Mouse (Mus musculus): ENCODE measurements around the gene Kcnma1. TPM values are rescaled to one million over a fixed set of nuclear protein-coding genes. Genes with fewer than 3 reads are reported as not detected.

Kcnma1 gene
- polyA plus RNA-seq, 3 experiments from 2014 or later: not detected

DNA sequence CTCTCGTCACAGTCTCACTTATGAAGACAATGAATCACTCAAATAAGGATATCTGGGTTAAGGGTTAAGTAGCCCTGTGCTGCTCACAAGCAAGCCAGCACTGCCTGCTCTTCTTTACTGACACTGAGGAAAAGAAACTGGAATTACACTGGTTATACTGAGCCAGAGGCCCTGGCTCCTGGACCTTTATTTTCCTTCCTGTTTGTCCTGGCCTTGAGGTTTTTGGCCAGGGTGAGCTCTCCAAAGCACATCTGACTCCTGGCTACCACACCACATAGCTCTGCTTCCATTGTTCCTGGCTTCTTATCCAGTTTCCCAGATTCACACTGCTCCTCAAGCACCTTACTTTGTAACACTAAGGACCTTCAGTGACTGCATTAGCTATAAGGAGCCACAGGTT, 242.5 kb downstream of the Kcnma1 start:
- ATAC-seq: no peak

DNA sequence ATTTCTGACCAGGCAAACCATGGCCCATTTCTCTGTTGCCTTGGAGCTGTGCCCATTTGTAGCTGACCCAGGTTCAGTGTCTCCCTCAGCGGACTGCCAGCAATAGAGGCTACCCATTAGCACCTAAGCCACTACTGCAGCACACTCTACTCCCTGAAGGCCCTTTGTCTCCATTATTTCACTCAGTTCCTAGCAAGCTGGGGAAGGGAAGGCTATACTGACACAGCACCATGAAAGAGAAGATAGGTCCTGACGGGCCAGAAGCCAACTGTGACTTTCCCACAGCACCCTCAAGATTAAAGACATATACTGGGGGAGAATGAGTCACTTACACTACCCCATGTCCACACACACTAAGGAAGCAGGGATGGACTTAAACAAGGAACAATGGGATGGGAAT, 251.8 kb downstream of the Kcnma1 start:
- ATAC-seq: no peak

DNA sequence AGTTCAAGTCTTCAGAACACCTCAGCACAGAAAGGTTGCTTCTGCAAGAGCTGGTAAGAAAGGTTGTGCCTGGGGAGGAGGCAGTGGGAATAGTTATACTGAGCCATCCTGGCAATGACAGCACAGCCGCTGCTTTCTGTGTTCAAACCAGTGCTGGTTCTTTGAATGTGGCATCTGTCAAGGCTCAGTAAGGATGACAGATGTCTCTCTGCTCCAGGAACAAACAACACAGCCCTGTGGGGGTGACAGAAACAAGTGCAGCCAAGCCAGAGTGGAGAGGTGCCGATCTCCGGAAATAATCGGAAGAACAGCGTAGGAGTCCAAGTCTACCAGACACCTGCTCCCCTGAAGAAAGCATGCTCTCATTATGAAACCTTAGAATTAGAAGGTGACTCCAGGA, 254.7 kb downstream of the Kcnma1 start:
- ATAC-seq: no peak

DNA sequence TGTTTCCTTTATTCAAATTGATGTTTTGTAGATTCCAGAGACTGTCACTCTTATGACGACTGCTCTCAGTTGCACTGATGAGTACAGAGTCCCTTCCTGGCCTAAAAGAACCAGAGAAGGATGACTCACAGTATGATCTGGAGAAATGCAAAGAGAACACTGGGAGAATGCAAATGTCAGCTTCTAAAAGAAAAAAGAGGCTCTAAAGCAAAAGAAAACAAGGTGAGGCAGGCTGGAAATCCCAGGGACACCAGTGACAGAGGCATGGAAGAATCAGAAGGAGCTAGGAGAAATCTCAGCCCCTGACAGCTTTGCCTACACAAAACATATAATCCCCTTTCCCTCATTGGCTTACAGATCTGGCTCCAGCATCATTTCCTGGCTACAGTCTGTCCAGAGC, 255.9 kb downstream of the Kcnma1 start:
- no peak for ATAC-seq

DNA sequence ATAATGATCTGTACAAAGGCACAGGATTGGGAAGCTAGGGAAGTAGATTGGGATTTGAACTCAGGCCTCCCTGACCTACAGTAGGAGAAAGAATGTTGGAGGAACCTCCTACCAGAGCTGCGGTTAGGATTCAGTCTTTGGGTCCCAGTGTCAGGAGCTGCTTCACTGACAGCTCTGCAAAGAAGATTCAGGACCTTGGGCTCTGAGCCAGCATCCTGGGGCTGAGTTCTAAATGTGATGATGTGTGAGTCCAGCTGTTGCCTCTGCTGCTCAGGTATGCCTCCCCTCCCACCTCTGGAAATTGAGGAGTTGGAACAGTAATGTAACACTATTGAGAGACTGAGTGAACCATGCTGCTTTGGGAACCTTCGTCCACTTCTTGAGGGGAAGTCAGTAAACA, 266.3 kb downstream of the Kcnma1 start:
- ATAC-seq: no peak

DNA sequence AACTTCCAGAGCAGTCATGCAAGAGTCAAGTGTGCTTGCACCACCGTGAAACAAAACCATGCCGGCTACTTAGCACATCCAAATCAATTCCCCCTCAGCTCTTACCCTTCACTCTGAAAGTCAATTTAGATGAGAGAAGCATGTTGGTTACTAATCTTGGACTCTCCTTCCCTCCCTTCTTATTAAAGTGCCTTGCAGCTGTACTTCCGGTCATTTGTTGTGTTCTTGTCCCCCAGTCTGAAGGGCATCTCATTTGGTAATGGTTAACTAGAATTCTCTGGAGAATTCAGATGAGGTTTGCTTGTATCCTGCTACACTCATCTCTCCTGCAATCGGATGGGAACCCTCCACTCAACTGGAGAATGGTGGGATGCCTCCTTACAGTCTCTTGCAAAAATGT, 267.3 kb downstream of the Kcnma1 start:
- ATAC-seq: no peak

DNA sequence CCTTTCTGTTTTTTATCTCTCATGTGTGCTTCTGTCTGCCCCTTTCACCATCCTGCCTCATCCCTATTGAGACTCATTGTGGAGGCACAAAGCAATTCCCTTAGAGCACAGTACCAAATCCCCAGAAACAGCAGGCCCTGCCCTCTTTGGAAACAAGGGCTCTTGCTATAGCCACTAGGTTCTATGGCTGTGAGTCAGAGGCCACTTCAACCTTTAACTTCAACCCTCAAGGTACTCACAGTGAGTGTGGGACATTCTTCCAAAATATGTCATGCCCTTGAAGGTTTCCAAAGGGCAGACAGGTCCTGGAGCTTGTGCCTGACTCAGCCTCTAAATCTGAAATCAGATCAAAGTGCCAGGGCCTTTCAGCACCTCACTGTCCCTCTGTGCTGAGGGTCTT, 272.8 kb downstream of the Kcnma1 start:
- ATAC-seq: no peak

DNA sequence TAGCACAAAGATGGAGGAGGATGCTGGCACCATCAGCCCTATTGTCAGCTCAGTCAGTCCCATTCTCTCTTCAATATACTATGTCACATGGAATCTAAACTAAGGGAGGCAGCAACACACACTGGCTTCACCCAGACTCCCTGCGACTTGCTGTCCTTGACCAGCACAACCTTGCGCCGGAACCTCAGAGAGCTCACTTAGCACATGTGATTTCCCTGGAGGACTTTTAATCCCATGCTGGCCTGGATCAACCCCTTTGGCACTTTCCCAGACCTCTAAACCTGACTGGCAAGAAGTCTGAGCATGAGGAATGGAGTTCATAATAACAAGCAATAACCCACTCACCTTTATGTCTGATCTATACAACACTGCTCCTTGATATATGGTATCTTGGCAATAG, 280.1 kb downstream of the Kcnma1 start:
- ATAC-seq: no peak

DNA sequence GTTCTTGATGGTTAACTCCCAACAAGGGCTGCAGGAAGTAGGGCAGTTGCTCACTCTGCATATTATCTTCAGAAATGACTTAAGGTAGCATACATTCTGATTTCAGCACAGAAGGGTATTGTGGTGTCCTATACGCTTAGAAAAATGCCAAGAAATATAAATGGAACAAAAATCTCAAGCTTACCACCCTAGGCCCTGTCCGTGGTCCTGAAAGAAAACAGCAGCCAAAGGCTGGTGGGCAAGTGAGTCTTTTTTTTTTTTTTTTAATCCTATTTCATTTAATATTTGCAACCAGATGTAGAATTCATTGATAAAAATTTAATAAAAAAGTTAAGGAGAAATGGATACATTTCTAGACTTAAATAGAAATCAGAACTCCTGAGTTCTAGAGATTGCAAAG, 284.9 kb downstream of the Kcnma1 start:
- no peak for ATAC-seq

DNA sequence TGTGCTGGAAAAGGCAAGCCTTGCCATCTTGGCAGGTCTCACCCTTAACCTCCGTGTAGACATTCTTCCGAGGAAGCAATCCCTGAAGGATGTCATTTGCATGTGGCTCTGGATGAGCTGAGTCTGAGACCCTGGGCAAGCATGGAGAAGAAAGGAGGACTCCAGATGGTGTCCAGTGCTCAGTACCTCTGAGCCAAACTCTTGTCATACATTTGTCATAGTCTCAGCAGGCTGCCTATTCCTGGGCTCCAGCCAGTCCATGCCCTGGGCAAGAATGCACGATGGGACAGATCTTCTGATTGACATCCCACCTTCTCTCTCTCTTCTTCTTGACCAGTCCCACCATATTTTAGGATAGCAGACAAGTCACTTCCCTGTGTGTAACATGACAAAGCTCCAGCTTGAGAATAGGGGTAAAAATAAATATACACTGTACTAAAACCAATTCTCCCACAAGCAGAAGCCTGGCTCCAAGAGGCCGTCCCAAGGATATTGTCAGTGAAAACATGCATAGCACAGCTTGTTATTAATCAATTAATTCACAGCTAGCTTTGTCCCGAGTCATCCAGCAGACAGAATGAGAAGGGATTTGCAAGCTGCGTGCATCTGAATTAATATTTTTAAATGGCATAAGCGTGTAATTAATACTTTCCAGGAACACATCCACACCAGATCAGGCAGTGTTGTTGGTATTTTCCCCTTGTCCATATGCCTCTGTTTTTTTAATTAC, 290.4 kb downstream of the Kcnma1 start:
- ATAC-seq: no peak

DNA sequence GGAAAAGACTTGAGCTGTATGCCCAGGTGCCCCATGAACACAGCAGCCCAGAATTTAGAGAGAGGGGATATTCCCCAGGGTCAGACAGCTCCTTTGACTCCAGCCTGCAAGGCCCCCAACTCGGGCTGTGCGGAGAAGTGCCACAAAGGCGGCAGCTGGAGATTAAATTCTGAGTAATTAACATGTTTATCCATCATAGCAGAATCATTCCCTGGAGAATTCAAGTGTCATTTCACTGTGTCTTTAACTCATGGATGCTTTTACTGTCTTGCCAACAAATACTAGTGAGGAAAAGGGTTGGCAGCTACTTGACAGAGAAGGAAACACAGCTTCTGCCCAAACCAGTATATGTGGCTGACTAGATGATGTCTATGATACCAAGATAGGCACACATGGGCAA, 295.0 kb downstream of the Kcnma1 start:
- no peak for ATAC-seq

DNA sequence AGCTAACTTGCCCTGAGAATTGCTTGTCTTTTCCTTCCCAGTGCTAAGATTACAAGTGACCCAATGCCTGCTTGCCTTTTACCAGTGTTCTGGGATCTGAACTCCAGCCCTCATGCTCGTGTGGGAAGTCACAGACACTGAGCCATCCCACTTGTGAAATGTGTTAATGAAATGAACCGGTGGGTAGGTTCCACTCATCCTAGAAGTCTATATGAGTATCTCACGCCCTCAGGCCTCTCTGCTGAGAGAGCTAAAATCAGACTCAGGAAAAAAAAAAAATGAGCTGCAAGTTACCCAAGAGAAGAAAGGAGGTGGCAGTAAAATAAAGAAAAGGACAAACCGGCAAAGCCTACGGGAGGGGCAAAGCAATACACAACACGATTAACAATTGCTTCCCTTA, 295.6 kb downstream of the Kcnma1 start:
- ATAC-seq: no peak

DNA sequence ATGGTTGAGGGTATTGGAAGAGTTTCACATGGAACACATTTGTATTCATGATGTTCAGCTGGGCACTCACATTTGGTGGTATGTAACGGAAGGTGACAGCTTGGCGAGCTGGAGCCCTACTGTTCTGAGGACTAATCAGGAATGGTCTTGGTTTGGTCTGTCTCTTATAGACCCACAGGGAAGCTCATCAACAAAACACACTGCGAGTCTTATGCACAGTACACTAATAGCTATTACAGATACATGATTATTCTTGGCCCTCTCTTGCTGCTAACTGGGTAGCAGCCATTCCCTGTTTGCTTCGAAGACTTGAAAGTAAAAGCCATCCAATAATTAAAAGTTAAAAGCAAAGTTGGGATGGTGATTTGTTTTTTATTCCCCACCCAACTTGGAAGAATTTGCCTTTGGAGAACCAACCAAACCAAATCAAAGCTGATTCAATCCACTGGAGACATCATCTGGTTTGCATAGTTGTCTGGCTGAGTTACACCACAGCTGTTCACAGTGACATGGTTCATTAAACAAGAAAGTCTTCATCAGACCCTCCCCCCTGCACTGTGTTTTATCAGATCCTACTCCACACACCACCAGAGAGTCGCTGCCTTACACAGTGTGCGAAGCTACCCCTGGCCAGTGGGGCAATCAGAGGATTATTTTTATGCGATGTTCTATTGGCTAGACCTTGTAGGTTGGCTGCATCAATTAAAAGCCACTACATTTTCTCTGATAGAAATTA, 299.7 kb downstream of the Kcnma1 start:
- ATAC-seq: no peak

DNA sequence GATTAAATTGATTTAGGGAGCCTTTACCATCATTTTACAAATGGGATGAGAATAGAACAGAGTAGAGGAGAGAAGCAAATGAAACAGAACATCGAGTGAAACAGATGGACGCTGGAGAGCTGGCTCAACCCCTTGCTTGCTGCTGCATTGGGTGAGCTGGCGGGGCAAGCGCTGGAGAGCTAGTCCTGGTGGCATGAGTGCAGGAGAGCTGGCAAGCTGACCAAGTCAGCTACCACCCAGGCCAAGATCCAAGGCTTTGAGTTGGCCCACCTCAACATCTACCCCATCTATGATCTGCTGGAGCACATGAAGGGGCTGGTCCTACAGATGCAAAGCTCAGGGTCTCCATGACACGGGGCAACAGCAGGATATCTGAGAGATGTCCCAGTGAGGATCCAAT, 301.4 kb downstream of the Kcnma1 start:
- no peak for ATAC-seq

DNA sequence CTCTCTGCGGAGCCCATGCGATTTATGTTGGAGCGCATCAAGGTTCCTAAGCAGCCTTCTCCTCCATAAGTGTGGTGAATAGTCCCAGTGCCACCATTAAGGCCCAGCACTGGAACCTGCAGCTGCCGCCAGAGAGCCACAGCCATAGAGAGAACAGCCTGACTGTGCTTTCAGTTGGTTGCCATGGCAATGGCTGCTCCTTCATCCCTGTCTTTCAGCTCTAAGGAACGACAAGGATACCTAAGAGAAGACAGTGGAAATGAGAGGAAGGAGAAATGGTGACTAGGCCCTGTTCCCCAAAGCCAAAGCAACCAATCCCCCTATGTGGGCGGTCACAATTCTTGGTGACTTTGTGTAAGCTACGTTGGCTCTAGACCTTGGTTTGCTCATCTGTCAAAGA, 303.3 kb downstream of the Kcnma1 start:
- no peak for ATAC-seq

DNA sequence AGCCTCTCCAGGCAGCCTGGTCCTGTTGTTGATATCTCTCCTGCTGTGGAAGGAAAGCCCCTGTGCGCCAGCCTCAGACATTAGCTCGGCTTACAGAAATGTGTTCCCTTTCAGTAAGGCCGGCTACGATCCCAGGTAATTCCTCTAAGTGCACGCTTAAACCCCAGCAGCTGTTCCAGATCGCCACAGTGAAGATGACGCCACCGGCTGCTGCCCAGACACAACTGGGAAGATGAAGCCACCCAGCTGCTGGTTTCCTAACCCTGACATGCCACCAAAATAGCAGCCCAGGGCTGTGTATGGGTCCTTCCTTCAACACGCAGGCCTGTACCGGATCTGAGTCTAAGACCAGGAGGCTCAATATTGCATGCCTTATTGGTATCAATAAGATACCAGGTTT, 307.5 kb downstream of the Kcnma1 start:
- no peak for ATAC-seq

DNA sequence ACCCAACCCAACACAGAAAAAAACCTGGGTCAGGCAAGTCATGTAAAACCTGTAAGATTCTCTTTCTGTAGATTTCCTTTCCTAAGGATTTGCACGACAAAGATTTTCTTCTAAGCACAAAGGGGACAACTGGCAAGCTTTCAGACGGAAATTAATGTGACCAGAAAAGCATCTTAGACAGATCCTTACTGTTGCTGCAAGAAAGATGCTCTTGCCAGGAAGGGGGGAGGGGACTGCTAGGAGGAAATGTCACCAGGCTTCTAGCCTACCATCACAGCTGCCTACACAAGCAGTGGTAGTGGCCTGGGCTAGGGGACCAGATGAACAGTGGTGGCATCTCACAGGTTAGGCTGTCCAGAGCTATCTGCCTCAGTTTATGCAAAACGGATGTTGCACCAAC, 308.6 kb downstream of the Kcnma1 start:
- ATAC-seq: no peak

DNA sequence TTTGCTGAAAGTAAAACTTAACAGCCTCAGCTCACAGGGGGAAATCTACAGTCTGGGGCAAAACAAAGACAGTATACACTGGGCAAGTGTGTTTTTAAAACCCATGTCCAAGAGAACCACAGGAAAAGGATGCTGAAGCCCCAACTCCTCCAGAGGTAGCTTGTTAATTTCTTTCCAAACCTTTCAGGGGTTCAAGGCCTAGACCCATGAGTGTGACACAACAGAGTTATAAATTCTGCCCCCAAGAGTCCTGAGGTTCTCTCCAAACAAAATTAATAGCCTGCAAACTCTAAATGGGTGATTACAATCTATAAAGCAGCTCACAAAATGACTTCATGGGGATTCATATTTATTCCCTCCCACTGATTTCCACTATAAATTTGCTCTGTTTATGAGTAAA, 310.0 kb downstream of the Kcnma1 start:
- ATAC-seq: no peak

DNA sequence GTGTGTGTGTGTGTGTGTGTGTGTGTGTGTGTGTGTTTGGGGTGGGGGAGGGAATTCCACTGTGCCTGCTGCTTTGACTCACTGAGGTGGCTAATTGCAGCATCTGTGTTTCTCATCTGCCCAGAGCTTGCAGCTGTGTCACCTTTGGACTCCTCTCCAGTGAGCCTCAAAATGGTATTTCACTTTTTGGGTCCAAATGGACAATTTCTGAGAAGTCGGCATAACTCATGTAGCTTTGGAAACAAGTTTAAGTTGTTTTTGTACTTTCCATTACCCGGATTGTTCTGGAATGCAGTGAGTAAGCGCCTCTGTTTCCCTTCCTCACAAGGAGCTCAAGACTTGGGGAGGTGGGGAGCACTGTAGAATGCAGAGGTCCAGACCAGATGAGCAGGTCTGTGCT, 317.9 kb downstream of the Kcnma1 start:
- ATAC-seq: no peak

DNA sequence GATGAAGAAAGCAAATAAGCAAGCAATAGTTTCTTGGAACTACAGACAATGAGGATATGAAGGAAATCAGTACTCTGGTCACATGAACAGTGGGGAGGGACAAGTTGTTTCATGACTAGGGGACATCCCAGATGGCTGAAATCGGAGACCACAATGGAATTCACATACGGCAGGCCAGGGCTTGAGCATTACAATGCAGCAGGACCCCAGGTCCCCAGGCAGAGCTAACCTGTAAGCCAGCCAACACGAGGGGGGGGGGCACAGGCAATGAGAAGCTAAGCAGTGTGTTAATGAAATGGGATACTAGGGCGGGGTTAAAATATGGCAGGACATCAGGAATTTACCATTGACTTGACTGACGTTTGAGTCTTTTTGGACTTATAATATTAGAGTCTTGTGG, 324.6 kb downstream of the Kcnma1 start:
- ATAC-seq: no peak

DNA sequence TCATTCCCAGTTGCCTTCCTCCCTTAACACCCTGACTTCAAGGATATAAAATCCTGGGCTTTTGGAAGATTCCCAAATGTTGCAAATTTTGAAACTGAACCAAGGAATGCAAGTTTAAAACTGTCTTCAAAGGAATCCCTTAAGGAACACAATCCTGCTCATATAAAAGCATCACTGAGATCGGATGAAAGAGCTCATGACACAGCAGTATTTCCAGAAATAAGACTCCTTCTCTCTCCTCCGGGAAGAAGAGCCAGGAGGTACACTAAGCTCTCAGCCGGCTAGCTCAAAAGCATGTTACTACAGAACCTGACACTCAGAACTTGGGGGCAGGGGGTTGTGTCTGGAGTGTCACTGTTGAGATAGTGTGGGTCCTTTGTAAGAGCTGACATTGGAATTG, 325.8 kb downstream of the Kcnma1 start:
- ATAC-seq: no peak

DNA sequence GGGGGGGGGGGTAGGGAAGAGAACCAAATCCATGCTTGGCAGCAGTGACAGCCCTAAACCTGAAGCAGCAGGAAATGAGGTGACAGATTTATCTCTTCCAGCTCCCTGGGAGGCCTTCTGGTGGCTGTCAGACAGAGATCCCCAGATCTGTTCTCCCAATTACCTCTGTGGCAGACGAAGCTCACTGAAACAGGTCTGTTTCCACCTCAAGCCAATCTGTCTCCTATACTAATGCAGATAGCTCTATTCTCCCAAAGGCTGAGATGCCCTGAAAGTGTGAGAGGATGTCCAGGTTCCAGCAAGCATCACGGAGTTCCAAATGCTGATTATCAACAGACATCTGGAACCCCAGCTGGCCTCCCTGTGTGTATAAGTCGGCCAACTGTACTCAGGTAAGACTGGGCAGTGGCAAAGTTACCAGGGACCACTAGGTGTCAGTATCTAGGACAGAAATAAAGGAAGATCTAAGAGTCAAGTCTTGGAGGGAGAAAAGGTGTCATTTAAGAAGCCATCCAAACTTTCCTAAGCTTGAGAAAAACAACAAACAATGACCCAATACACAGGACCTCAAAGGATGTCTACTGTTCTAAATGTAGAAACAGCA, 329.7 kb downstream of the Kcnma1 start:
- no peak for ATAC-seq

DNA sequence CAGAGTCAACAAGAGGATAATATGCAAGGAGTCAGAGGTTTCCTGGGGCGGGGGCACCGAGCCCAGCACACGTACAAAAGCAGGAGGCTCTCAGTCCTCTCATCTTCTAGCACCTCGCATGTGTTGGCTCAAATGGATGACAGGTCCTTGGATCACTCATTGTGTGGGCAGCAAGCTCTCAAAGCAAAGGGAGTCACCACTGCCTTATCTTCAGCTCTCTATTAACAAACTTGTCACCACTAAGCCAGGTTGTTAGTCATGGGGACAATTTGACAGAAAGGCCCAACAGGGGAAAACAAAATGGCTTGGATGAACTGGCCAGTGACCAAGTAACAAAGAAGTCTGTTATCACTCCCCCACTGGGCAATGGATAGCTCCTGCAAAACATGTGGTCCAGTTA, 331.5 kb downstream of the Kcnma1 start:
- ATAC-seq: no peak

DNA sequence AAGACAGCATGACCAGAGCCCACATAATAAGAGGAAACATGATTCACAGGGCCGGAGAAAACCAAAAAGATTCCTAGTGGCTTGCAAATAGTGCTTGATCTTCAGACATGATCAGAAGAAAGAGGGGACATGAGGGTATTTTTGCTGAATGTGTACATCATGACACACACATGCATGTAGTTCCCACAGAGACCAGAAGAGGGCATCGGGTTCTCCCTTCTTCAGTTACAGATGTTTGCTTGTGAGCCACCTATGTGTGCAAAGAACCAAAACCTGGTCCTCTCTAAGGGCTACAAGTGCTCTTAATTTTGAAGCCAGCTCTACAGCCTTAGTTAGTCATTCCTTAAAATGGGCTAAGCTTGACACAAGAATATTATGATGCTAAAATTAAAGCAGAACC, 334.9 kb downstream of the Kcnma1 start:
- no peak for ATAC-seq
